Mouse (Mus musculus): Measurements from ENCODE around the gene Heyl. TPM values are rescaled to one million over a fixed set of nuclear protein-coding genes. Genes with fewer than 3 reads are reported as not detected.
A peak's percentile ranks its signal among the peaks of the same experiment; 100 is the strongest.

Gene Heyl
- polyA plus RNA-seq, 1 experiment from 2014 or later, result 5.6 TPM

GRCm38 (mm10) chr4:123239361-123240203 is 6.2 kb downstream of the Heyl start:
- no peak for ATAC-seq
- Histone ChIP-seq H3K4me1 (ENCODE audit: control insufficient read depth, insufficient read depth, low read length) (peaks cover 4% of the 10 kb centered on the region; the same call in 1 of the 2 replicates), H3K27ac (ENCODE audit: low read length) (no peak overlapping the region), H3K36me3 (ENCODE audit: control insufficient read depth, insufficient read depth, low read length) (no peaks in the 10 kb centered on the region), H3K4me2 (ENCODE audit: low read length) (peak overlapping the region; percentile 52), H3K9me3 (replicated peaks; ENCODE audit: control insufficient read depth, low read length, poor library complexity, severe bottlenecking) (no peaks in the 10 kb centered on the region), H3K9ac (ENCODE audit: low read depth, low read length) (peak overlapping the region; percentile 52), H3K27me3 (ENCODE audit: control insufficient read depth, insufficient read depth, low read depth, low read length) (peaks cover 24% of the 10 kb centered on the region), H3K4me3 (ENCODE audit: low read depth, low read length) (peak overlapping the region; percentile 33)
- 5% methylated on average over 55 of the region's 58 CpGs for WGBS

DNA sequence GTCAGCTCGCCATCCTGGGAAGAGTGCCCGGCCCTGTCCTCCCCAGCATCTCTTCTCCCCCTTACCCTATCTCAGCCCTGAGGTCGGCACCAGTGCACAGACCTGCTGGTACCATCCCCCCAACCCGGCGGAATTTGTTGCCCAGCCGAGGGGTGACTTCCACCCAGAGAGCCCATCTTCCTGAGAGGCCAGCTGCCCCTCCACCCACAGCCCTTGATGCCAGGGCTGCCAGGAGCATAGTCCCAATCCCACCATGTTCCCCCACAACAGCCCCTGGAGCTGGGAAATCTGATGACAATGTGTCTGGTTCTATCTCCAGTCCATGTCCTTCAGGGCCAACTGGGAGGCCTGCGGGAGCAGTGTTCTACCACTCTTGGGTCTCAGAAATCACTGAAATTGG is 12.9 kb downstream of the Heyl start:
- no peak overlapping the region for H3K9ac ChIP-seq (ENCODE audit: low read depth, low read length)
- no peaks in the 10 kb centered on the region for H3K36me3 ChIP-seq (ENCODE audit: control insufficient read depth, insufficient read depth, low read length)
- H3K4me2 ChIP-seq (ENCODE audit: low read length), result no peak overlapping the region
- no peaks in the 10 kb centered on the region for H3K9me3 ChIP-seq (replicated peaks; ENCODE audit: control insufficient read depth, low read length, poor library complexity, severe bottlenecking)
- 86% methylated on average over 7 of the region's 7 CpGs for whole genome bisulfite sequencing
- H3K4me3 ChIP-seq (ENCODE audit: low read depth, low read length), result no peak overlapping the region
- no peak for ATAC-seq
- no peaks in the 10 kb centered on the region; the same call in 1 of the 2 replicates for H3K27me3 ChIP-seq (ENCODE audit: control insufficient read depth, insufficient read depth, low read depth, low read length)
- no peak overlapping the region for H3K27ac ChIP-seq (ENCODE audit: low read length)
- no peaks in the 10 kb centered on the region for H3K4me1 ChIP-seq (ENCODE audit: control insufficient read depth, insufficient read depth, low read length)

- no peaks in the 10 kb centered on the region; the same call in 1 of the 2 replicates for H3K27me3 ChIP-seq (ENCODE audit: control insufficient read depth, insufficient read depth, low read depth, low read length)
- H3K9ac ChIP-seq (ENCODE audit: low read depth, low read length), result no peak overlapping the region
- no peak overlapping the region for H3K4me3 ChIP-seq (ENCODE audit: low read depth, low read length)
- no peaks in the 10 kb centered on the region for H3K4me1 ChIP-seq (ENCODE audit: control insufficient read depth, insufficient read depth, low read length)
- H3K4me2 ChIP-seq (ENCODE audit: low read length), result no peak overlapping the region
- H3K27ac ChIP-seq (ENCODE audit: low read length), result no peak overlapping the region
- H3K36me3 ChIP-seq (ENCODE audit: control insufficient read depth, insufficient read depth, low read length), result no peaks in the 10 kb centered on the region
- WGBS, result 88% methylated on average over 5 of the region's 5 CpGs
- no peak for ATAC-seq
- no peaks in the 10 kb centered on the region for H3K9me3 ChIP-seq (replicated peaks; ENCODE audit: control insufficient read depth, low read length, poor library complexity, severe bottlenecking)
Observed at GRCm38 (mm10) chr4:123246651-123247050, 13.3 kb downstream of the Heyl start.

DNA sequence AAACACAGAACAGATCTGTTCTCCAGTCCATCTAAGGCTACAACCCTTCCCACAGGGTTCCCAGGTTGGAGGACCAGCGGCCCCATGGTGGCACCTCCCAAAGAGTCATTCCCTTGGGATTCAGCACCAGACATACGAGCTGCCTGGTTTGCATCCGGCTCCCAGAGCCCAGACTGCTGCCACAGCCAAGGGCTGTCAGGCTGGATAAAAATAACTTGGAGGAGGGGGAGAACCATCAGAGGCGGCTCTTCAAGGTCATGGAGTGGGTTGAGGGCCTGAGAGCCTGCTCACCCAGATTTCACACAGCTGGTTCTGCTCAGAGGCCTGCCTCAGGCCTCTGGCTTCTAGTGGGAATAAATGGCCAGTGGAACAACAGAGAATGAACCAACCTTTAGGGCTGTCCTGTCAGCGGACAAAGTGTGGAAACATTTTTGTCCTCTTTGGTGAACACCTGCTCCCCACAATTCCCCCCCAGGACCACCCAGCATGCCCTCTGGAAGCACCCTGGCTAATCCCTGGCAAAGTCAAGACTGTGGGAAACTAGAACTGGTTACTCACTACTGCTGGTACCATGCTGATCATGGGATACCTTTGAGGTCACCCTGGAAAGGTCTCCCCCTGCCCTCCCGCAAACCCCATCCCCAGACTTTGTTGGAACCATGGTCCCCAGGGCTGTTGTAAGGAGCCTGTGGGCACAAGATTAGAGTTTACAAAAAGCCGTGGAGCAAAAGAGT is 14.0 kb downstream of the Heyl start:
- 63% methylated on average over 7 of the region's 7 CpGs for WGBS
- Histone ChIP-seq H3K9ac (ENCODE audit: low read depth, low read length) (no peak overlapping the region), H3K27me3 (ENCODE audit: control insufficient read depth, insufficient read depth, low read depth, low read length) (no peaks in the 10 kb centered on the region), H3K4me1 (ENCODE audit: control insufficient read depth, insufficient read depth, low read length) (no peaks in the 10 kb centered on the region), H3K4me2 (ENCODE audit: low read length) (no peak overlapping the region), H3K9me3 (replicated peaks; ENCODE audit: control insufficient read depth, low read length, poor library complexity, severe bottlenecking) (no peaks in the 10 kb centered on the region), H3K27ac (ENCODE audit: low read length) (no peak overlapping the region), H3K4me3 (ENCODE audit: low read depth, low read length) (no peak overlapping the region), H3K36me3 (ENCODE audit: control insufficient read depth, insufficient read depth, low read length) (no peaks in the 10 kb centered on the region)
- no peak for ATAC-seq

- H3K4me3 ChIP-seq (ENCODE audit: low read depth, low read length), result no peak overlapping the region
- H3K9ac ChIP-seq (ENCODE audit: low read depth, low read length), result no peak overlapping the region
- H3K4me2 ChIP-seq (ENCODE audit: low read length), result no peak overlapping the region
- 73% methylated on average over 7 of the region's 7 CpGs for WGBS
- no peaks in the 10 kb centered on the region for H3K27me3 ChIP-seq (ENCODE audit: control insufficient read depth, insufficient read depth, low read depth, low read length)
- ATAC-seq, result peak; percentile 55; the same call in 1 of the 2 replicates
- H3K9me3 ChIP-seq (replicated peaks; ENCODE audit: control insufficient read depth, low read length, poor library complexity, severe bottlenecking), result no peaks in the 10 kb centered on the region
- no peak overlapping the region for H3K27ac ChIP-seq (ENCODE audit: low read length)
- H3K4me1 ChIP-seq (ENCODE audit: control insufficient read depth, insufficient read depth, low read length), result no peaks in the 10 kb centered on the region
- H3K36me3 ChIP-seq (ENCODE audit: control insufficient read depth, insufficient read depth, low read length), result no peaks in the 10 kb centered on the region
Observed at GRCm38 (mm10) chr4:123248971-123249567, 15.7 kb downstream of the Heyl start.

DNA sequence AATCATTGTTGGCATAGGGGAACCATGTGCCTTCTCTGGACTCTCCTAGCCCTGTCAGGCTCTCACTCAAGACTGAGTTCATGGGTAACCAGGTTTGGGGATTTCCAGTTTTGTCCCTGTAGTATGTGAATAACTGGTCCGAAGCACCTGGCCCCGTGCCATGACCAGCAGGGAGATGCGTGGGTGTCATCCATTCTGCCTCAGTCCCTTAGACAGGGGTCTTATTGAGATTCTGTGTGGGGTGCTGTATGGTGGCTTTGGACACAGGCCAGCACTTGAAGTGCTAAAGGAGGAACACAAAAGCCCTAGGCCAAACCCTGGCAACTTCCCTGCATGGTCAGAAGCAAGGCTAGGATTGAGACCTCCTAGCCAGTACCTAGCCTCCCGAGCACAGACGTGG is 18.9 kb downstream of the Heyl start:
- H3K9me3 ChIP-seq (replicated peaks; ENCODE audit: control insufficient read depth, low read length, poor library complexity, severe bottlenecking), result no peaks in the 10 kb centered on the region
- WGBS, result 80% methylated on average over 5 of the region's 5 CpGs
- no peak overlapping the region for H3K27ac ChIP-seq (ENCODE audit: low read length)
- H3K9ac ChIP-seq (ENCODE audit: low read depth, low read length), result no peak overlapping the region
- no peaks in the 10 kb centered on the region for H3K36me3 ChIP-seq (ENCODE audit: control insufficient read depth, insufficient read depth, low read length)
- no peaks in the 10 kb centered on the region for H3K4me1 ChIP-seq (ENCODE audit: control insufficient read depth, insufficient read depth, low read length)
- ATAC-seq, result no peak
- H3K4me3 ChIP-seq (ENCODE audit: low read depth, low read length), result no peak overlapping the region
- H3K4me2 ChIP-seq (ENCODE audit: low read length), result no peak overlapping the region
- H3K27me3 ChIP-seq (ENCODE audit: control insufficient read depth, insufficient read depth, low read depth, low read length), result no peaks in the 10 kb centered on the region

DNA sequence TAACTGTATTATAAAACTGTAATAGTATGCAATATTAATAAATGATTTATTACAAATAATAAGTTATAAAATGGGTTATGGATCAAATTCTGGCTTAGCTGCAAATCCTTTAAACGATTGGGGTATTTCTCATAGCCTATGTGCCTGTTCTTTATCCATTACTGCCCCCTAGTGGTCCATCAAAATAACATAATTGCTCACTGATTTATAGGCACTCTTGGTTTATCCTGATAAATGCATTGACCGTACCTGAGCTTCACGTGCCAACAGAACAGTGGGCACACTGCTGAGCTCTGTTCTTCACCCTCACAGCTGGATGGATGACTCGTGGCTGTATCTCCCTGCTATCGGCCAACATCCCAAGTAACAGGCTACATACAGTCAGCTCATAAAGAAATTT is 21.3 kb downstream of the Heyl start:
- Histone ChIP-seq H3K4me2 (ENCODE audit: low read length) (no peak overlapping the region), H3K4me3 (ENCODE audit: low read depth, low read length) (no peak overlapping the region), H3K27ac (ENCODE audit: low read length) (no peak overlapping the region), H3K9me3 (replicated peaks; ENCODE audit: control insufficient read depth, low read length, poor library complexity, severe bottlenecking) (no peaks in the 10 kb centered on the region), H3K4me1 (ENCODE audit: control insufficient read depth, insufficient read depth, low read length) (no peaks in the 10 kb centered on the region), H3K27me3 (ENCODE audit: control insufficient read depth, insufficient read depth, low read depth, low read length) (no peaks in the 10 kb centered on the region), H3K9ac (ENCODE audit: low read depth, low read length) (no peak overlapping the region), H3K36me3 (ENCODE audit: control insufficient read depth, insufficient read depth, low read length) (no peaks in the 10 kb centered on the region)
- WGBS, result 19% methylated on average over 5 of the region's 5 CpGs
- peak; percentile 51; the same call in 1 of the 2 replicates for ATAC-seq

DNA sequence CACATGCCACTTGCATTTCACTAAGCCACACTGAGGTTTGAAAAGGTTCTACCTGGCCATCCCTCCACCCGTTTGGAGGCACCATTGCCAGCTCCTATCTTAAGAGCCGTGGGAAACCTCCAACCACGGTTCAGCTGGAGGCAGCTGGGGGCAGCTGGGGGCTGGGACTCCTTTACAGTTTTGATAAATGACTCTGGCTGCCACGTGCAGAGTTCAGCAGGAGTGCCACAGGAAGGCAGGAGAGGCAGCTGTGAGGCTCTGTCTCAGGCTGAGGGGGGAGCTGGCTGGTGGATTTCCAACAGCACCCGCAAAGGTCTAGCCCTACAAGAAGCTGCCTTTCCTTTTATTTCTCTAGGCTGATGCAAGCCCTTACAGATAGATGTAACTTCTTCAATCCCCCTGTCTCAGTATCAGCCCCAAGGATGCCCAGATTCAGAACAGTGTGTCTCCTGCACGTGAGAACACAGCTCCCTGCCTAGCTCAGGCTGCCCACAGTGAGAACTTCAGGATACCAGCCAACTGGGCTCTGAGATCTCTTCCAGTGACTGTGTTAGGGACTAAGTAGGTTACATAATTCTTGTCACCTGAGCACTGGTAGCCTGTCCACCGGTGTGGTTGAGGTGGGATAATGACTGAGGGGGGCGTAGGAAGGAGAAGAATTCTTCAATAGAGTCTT is 26.9 kb downstream of the Heyl start:
- no peaks in the 10 kb centered on the region for H3K4me1 ChIP-seq (ENCODE audit: control insufficient read depth, insufficient read depth, low read length)
- H3K36me3 ChIP-seq (ENCODE audit: control insufficient read depth, insufficient read depth, low read length), result no peaks in the 10 kb centered on the region
- H3K4me3 ChIP-seq (ENCODE audit: low read depth, low read length), result no peak overlapping the region
- no peak overlapping the region for H3K4me2 ChIP-seq (ENCODE audit: low read length)
- no peaks in the 10 kb centered on the region for H3K9me3 ChIP-seq (replicated peaks; ENCODE audit: control insufficient read depth, low read length, poor library complexity, severe bottlenecking)
- WGBS, result 49% methylated on average over 8 of the region's 8 CpGs
- ATAC-seq, result no peak
- no peaks in the 10 kb centered on the region for H3K27me3 ChIP-seq (ENCODE audit: control insufficient read depth, insufficient read depth, low read depth, low read length)
- no peak overlapping the region for H3K27ac ChIP-seq (ENCODE audit: low read length)
- H3K9ac ChIP-seq (ENCODE audit: low read depth, low read length), result no peak overlapping the region

All from midbrain, embryonic 16.5 days (tissue).